Mouse (Mus musculus) intestine, embryonic 14.5 days (tissue): ENCODE measurements at regions not wholly inside any gene's neighbourhood (a gene's known extent, or its start where the extent isn't known, plus 50 kb on each side); places are given as distances from the start of the nearest gene placed in this dataset.

ENCODE experiments used
- ATAC-seq: fragments of 200-750 bp; cut with Nextera tagmentation; replicated peaks from 2 replicates; pipeline ENCODE4 v1.8.0; 2017; ENCODE audit warnings: low read depth, moderate number of reproducible peaks, moderate TSS enrichment, moderate library complexity; ENCODE audit not compliant: low FRiP score, low TSS enrichment
- DNase-seq: peaks from one replicate; pipeline ENCODE4 v3.0.0-alpha.2; 2018; ENCODE audit warnings: low spot score
- H3K27ac ChIP-seq: fragments of 300-500 bp; sonication (generic); 2 replicates; pipeline ENCODE4 v1.5.1; 2014; ENCODE audit warnings: low read depth, mild to moderate bottlenecking, control low read depth
- H3K27me3 ChIP-seq: fragments of 300-500 bp; sonication (generic); replicated peaks from 2 replicates; pipeline ENCODE4 v1.6.1; 2014; ENCODE audit warnings: low read length, control low read depth; ENCODE audit not compliant: control insufficient read depth, insufficient read depth
- H3K36me3 ChIP-seq: fragments of 300-500 bp; sonication (generic); 2 replicates; pipeline ENCODE4 v1.6.1; 2014; ENCODE audit warnings: low read length, control low read depth; ENCODE audit not compliant: control insufficient read depth, insufficient read depth
- H3K4me1 ChIP-seq: fragments of 300-500 bp; sonication (generic); replicated peaks from 2 replicates; pipeline ENCODE4 v1.6.1; 2014; ENCODE audit warnings: low read length, control low read depth, mixed read lengths; ENCODE audit not compliant: control insufficient read depth, insufficient read depth
- H3K4me2 ChIP-seq: fragments of 300-500 bp; sonication (generic); 2 replicates; pipeline ENCODE4 v1.6.1; 2014; ENCODE audit warnings: low read length
- H3K4me3 ChIP-seq: fragments of 300-500 bp; sonication (generic); 2 replicates; pipeline ENCODE4 v1.5.1; 2014; ENCODE audit warnings: low read depth, low read length, control low read depth, mixed read lengths
- H3K9ac ChIP-seq: fragments of 300-500 bp; sonication (generic); 2 replicates; pipeline ENCODE4 v1.6.1; 2014; ENCODE audit warnings: mild to moderate bottlenecking, low read length
- H3K9me3 ChIP-seq: fragments of 300-500 bp; sonication (generic); 2 replicates; pipeline ENCODE4 v1.6.1; 2016; ENCODE audit warnings: low read length, control low read depth; ENCODE audit not compliant: control insufficient read depth
- WGBS: fragments of 180-500 bp; shearing (Covaris S2); extraction: QIAGEN DNeasy Blood & Tissue Kit; methylation state at CpG from one replicate; pipeline ENCODE4 v1.1.7; 2014; 5-methylcytosine and 5-hydroxymethylcytosine counted together

DNA sequence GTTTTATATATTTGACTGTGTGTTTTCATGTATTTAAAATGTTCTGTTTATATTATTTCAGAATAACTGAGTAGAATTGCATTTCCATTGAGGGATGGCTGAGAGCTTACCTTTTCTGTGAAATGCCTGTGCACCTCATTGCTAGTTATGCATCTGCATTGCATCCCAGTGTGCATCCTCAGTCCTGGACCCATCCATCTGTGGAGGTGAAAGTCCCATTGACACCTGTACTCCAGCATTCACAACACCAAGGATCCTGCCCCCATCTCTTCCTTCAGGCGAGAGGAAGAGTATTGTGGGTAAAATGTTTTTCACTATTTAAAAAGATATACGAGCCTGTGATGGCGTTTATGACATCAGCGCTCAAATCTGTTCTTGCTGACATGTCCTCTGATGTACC lies 134.6 kb upstream of the 4933402D24Rik start:
- Histone ChIP-seq H3K27ac (no peak overlapping the region), H3K27me3 (no peaks in the 10 kb centered on the region), H3K4me3 (no peak overlapping the region), H3K4me2 (no peak overlapping the region), H3K9me3 (no peaks in the 10 kb centered on the region), H3K9ac (no peak overlapping the region), H3K36me3 (no peaks in the 10 kb centered on the region), H3K4me1 (no peaks in the 10 kb centered on the region)
- DNase-seq (no peak), ATAC-seq (no peak)
- whole genome bisulfite sequencing = 67% methylated on average over 4 of the region's 4 CpGs

DNA sequence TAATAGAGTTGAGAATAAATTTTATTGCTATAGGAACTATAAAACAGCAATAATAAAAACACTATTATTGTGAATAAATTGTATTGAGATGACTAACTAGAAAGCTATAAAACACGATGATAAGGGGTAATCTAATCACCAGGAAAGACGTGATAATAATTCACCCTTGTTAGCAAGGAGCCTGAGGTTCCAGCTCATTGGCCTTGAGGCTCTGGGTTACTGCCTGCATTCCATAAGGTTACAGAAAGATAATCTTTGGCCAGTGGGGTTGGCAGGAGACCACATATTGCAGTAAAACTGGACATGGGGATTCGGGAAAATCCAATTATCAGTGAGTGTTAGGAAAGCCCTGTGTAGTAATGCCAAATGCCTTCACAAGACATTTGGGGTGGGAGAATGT lies 134.1 kb upstream of the 4933402D24Rik start:
- ATAC-seq (no peak), DNase-seq (no peak)
- Histone ChIP-seq H3K4me3 (no peak overlapping the region), H3K4me2 (no peak overlapping the region), H3K9ac (no peak overlapping the region), H3K9me3 (no peaks in the 10 kb centered on the region), H3K4me1 (no peaks in the 10 kb centered on the region), H3K36me3 (no peaks in the 10 kb centered on the region), H3K27ac (no peak overlapping the region), H3K27me3 (no peaks in the 10 kb centered on the region)
- 51% methylated on average over 3 of the region's 3 CpGs for WGBS

DNA sequence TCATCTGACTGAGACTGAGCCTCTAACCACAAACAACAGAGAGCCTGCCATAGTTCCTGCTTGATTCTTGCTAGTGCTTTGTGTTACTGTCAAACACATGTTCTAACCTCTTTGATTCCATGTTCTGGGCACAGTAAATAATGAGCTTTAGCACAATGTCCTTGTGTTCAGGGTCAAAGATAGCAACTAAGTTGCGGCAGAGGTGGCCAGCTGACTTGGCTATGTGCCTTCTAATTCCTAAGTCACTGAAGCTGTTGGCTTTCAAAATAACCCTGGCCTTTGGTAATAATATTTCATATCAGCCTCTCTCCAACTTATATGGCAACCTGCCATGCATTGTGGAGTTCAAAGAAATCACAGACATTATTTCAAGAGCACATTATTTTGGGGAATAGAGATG lies 133.3 kb upstream of the 4933402D24Rik start:
- DNase-seq (no peak), ATAC-seq (no peak)

DNA sequence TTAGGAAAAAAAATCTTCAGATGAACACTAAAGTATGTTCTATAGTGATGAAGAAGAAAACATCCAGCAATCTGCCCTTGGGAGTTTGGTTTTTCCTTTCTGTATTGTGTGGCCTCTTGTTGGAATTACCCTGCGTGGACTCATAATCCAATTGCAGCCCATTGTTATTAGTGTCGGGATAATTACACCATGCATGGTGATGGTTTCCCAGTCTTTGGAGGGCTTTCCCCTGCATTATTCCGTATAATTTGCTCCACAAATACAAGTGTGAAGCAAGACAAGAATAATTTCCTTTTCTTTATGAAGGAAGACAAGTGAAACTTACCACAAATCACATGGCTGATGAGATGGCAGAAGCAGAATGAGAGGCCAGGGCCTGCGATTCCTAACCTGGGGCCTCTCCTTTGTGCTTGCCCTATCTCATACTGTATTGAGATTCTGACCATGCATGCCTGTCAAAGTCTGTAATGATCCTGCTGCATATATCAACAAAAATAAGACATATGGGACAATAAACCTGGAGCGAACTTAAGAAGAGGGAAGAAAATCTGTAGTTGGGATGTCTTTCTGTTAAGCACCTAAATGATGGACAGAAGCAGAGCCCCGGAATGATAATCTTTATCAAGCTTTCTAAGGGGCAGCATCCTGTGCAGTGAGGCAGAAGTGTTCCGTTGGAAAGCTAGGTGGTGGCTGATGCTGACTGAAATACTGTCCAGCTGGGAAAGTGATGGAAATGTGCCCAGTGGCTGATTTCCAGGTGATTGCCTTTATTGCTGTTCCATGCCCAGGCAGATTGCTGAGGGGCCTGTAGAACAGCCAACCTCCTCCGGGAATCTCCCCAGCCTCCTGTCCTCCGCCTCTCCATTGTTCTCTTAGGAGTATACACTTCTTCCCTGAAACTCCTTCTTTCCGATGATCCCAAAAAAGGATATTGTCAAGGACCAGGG lies 130.8 kb upstream of the 4933402D24Rik start:
- no peak for ATAC-seq

More for the DNA sequence above, 133.3 kb upstream of the 4933402D24Rik start:
- no peaks in the 10 kb centered on the region for H3K36me3 ChIP-seq
- H3K9me3 ChIP-seq = no peaks in the 10 kb centered on the region
- no peak overlapping the region for H3K9ac ChIP-seq
- WGBS = 59% methylated on average over 1 of the region's 1 CpGs
- H3K27ac ChIP-seq = no peak overlapping the region
- H3K4me3 ChIP-seq = no peak overlapping the region
- no peaks in the 10 kb centered on the region for H3K4me1 ChIP-seq
- H3K4me2 ChIP-seq = no peak overlapping the region
- H3K27me3 ChIP-seq = no peaks in the 10 kb centered on the region

DNA sequence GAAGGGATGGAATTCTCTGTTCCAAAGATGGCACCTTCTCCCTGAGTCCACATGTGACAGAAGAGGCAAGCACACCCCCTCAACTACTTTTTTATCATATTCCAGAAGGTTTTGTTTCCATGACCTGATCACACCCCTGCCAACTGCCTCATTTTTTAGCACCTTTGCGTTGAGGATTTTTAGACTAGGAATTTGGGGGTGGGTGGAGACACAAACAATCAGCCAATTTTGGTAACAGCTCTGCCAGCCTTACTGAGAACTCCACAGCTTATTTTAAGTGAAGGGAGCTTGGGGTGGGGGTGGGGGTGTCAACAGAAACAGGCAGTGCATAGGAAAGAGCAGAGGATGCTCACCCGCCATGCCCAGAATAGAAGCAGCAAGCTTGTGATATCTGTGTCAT lies 129.7 kb upstream of the 4933402D24Rik start:
- H3K27ac ChIP-seq = no peak overlapping the region
- H3K4me2 ChIP-seq = no peak overlapping the region
- no peaks in the 10 kb centered on the region for H3K9me3 ChIP-seq
- no peak overlapping the region for H3K4me3 ChIP-seq
- no peak for ATAC-seq
- no peak for DNase-seq
- 70% methylated on average over 2 of the region's 2 CpGs for WGBS
- H3K4me1 ChIP-seq = no peaks in the 10 kb centered on the region
- no peaks in the 10 kb centered on the region for H3K36me3 ChIP-seq
- H3K9ac ChIP-seq = no peak overlapping the region
- no peaks in the 10 kb centered on the region for H3K27me3 ChIP-seq

More for the DNA sequence above, 130.8 kb upstream of the 4933402D24Rik start:
- no peak overlapping the region for H3K4me3 ChIP-seq
- no peak overlapping the region for H3K9ac ChIP-seq
- H3K4me1 ChIP-seq = no peaks in the 10 kb centered on the region
- WGBS = 87% methylated on average over 10 of the region's 10 CpGs
- no peak for DNase-seq
- H3K9me3 ChIP-seq = no peaks in the 10 kb centered on the region
- no peak overlapping the region for H3K4me2 ChIP-seq
- H3K36me3 ChIP-seq = no peaks in the 10 kb centered on the region
- H3K27me3 ChIP-seq = no peaks in the 10 kb centered on the region
- no peak overlapping the region for H3K27ac ChIP-seq

DNA sequence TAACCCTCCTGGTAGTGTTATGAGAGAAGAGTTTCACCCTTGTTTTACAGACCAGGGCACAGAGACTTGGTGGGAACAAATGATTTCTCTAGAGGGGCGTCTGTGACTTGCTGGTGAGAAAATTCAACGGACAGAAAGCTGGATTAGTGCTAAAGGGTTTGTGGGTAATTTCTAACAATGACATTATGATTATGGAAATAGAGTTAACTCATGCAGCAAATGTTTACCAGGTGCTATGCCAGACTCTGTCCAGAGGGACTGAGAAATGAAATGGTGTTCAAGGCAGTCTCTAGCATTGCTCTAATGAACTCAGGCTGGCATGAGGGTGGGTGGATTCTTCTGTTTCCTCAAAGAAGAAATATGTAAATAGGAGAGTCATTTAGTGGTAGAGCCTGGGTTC lies 128.5 kb upstream of the 4933402D24Rik start:
- no peaks in the 10 kb centered on the region for H3K27me3 ChIP-seq
- H3K27ac ChIP-seq = no peak overlapping the region
- no peaks in the 10 kb centered on the region for H3K9me3 ChIP-seq
- H3K4me3 ChIP-seq = no peak overlapping the region
- 81% methylated on average over 2 of the region's 2 CpGs for WGBS
- no peak overlapping the region for H3K9ac ChIP-seq
- ATAC-seq (no peak), DNase-seq (no peak)
- no peaks in the 10 kb centered on the region for H3K36me3 ChIP-seq
- no peak overlapping the region for H3K4me2 ChIP-seq
- H3K4me1 ChIP-seq = no peaks in the 10 kb centered on the region

DNA sequence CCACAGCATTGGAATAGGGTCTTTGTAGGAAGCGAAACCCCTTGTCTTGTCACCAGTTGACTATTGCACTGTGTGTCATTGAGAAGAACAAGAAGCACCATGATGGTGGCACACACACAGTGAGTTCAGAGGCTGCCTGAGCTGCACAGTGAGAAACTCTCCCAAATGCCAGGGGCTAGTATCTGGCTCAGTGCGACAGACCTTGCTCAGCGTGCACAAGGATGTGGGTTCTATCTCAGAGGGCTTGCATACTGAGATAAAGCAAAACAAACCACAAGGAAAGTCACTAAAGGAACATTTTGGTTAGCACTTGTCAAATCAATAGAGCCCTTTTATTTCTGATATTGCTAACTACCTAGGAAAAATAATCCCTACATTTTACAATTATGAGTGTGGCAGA lies 110.5 kb upstream of the 4933402D24Rik start:
- Histone ChIP-seq H3K36me3 (no peaks in the 10 kb centered on the region), H3K27ac (no peak overlapping the region), H3K4me1 (no peaks in the 10 kb centered on the region), H3K9ac (no peak overlapping the region), H3K27me3 (no peaks in the 10 kb centered on the region), H3K4me3 (no peak overlapping the region), H3K4me2 (no peak overlapping the region), H3K9me3 (no peaks in the 10 kb centered on the region)
- 77% methylated on average over 3 of the region's 3 CpGs for WGBS
- ATAC-seq (no peak), DNase-seq (no peak)

DNA sequence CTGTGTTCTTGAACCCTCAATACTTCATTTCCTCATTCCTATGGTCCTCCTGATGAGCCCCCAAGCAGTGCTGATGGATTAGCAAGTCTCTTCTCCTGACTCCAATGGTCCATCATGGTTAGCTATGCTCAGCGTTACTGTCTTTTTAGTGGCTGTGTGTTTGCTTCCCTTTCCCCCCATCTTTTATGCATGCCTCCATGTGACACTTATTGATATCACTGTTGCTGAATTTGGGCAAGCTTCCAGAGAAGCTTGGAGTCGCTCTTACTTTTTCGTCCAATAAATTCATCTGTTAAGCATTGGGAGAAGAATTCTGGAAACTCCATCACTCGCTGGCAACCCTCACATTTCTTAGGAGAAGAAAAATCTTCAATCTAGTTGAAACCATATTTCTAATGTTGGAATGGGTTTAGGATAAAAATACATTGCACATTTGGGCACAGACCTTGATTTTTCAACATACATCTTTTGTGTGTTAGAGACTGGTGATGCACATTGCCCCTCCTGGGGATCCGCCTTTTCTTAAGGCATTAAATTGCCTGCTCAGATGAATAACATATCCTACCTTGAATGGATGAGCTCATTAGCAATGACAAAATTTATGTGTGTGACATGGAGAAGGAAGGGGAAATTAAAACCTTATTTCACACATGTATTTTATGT lies 107.7 kb upstream of the 4933402D24Rik start:
- no peaks in the 10 kb centered on the region for H3K4me1 ChIP-seq
- H3K36me3 ChIP-seq = no peaks in the 10 kb centered on the region
- ATAC-seq (no peak), DNase-seq (no peak)
- H3K27me3 ChIP-seq = no peaks in the 10 kb centered on the region
- H3K9ac ChIP-seq = no peak overlapping the region
- H3K4me2 ChIP-seq = no peak overlapping the region
- WGBS = 62% methylated on average over 5 of the region's 5 CpGs
- no peak overlapping the region for H3K4me3 ChIP-seq
- H3K9me3 ChIP-seq = no peaks in the 10 kb centered on the region
- H3K27ac ChIP-seq = no peak overlapping the region
